Mouse (Mus musculus) cerebellum, postnatal 36 days (tissue): ENCODE measurements around the gene Cog2.
A peak's percentile ranks its signal among the peaks of the same experiment; 100 is the strongest.

Experiments used
- DNase-seq, 2 experiments: peaks; one replicate each; pipeline ENCODE4 v3.0.0; 2021 to 2022; ENCODE audit warnings: mixed read lengths in 2 of 2

The Cog2 gene

DNA sequence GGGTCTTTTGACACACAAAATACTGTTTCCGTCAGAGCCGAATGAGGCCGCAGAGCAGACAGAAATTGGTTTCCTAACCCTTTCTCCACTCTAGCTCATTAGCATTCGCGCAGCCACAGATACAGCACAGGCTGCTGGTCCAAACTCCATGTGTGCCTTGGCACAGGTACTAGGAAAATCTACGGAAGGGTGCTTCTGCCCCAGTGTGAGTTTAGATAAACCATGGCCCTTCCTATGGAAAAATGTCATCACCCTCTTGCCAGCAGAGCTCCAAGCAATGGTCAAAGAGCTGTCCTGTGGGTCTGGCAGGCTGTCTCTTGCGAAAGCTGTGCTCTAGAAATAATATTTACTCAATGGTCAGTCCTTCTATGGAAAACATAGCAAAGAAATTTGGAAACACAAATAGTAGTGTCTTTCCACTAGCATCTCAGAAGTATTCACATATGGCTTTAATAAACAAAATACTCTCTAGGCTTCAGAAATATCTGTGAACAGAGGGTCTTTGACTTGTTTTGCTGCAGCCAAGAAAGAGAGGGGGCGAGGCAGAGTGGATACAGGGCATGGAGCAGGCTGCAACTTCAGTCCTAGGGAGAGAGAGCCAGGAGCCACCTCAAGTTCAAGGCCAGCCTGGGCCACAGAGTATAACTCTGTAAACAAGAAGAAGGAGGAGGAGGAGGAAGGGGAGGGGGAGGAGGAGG lies 51.3 kb downstream of the Cog2 start:
- DNase-seq, result no peak

DNA sequence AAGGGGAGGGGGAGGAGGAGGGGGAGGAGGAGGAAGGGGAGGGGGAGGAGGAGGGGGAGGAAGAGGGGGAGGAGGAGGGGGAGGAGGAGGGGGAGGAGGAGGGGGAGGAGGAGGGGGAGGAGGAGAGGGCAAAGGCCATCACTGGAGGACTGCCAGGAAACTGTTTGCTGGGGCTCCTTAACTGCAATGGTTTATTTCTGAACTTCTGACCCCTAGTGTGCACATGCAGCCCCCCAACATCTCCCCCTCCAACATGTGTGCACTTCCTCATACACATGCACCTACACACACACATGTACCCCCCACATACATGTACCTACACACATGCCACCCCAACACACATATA lies 51.8 kb downstream of the Cog2 start:
- DNase-seq, result no peak

DNA sequence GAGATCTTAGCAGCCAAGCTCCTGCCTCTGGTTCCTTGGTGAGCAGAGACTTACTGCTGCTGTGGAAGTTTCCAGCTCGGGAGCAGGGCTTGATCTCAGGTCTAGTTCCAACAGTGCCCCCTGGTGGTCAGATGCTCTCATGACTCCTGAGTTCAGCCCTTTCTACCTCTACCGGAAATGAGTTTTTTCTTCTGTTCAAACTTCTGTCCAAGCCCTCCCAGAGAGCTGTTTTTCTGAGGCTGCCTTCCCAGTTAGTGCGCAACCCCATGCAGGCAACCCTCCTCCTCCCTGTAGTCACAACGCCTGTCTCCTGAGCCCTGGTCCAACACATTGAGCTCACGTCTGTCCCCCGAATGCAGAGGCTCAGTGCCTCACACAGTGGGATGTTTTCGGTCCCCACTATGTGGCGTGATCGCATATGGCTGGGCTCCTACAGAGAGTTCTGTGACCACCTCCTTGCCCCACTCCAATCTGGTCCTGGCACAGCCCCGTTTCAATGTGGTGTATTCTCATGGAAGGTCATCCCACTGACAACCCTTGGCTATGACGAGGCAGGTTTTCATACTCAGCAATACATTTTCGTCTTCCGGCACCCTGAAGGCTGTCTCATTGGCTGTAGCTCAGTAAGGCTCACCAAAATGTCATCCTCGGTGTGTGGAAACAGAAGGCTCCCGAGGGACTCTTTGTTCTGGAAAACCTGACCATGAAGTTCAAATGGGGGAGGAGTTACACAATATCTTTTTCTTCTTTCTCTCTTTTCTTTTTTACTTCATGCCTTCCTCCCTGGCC lies 53.2 kb downstream of the Cog2 start:
- peak; percentile 93 to 96 for DNase-seq

DNA sequence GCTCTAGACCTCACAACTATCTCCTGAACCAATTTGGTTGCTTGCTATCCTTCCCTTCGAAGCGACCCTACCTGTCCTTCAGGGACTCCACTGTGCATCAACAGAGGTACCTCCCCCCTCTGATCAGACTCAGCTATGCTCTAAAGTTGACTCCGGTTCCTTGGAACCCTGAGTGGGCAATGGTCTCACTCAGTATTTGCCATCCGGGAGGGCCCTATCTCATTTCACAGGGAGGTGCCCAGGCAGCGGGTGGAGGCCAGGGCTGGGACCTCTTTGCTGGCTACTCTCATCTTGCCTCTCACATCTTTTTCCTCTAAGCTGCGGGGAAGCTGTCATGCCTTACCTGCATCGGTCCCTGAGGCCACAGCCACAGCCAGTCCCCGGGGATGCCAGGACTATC lies 55.2 kb downstream of the Cog2 start, which contains the start of gene Capn9:
Gene Capn9 (plus strand): TSS at position 301 of the 400 bp plus-strand sequence.
- no peak for DNase-seq

DNA sequence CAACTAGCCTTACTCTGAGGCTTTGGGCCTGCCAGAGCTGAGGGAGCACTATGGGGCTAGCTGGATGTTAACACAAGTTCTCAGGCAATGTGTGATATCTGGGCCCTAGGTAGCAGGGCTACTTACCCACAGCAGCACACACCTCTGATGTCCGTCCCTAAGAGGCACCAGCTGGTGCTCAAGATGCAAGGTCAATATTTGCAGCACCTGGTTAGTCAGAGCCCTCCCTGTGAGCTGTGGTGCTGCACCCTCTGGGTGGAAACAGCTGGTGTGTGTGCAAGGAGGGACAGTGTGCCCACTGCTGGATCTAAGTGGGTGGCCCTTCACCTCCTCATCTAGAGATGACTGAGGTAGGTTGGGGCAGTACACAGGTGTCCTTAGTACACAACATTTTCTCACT lies 56.2 kb downstream of the Cog2 start:
- no peak for DNase-seq

DNA sequence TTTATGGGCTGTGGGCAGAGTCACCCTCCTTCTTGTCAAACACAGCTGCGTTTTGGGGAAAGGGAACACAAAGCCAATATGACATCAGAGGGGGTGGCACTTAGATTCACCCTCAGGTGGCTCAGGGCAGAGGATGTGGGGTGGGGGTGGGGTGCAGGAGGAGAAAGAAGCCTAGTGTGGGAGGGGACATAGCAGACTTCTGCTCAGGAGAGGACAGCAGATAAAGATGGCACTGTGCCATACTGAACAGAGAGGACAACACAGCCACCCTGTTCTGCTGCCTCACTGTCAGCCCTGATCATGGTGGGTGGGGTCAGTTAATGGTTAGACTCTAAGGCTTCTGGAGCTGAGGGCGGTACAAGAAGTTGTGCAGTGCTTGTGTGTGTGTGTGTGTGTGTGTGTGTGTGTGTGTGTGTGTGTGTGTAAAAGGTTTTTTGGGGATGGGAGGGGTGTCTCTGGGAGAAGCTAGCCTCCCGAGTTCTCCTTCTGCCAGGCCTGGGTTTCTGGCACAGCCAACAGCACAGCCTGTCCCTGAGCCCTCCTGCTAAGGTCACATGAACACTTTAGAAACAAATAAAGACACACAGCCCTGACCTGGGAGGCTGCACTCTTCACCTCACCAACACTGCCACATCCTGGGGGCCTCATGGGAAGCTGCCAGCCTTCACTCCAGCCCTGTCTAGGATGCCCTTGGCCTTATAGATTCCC lies 65.3 kb downstream of the Cog2 start:
- DNase-seq, result peak; percentile 52 to 57

DNA sequence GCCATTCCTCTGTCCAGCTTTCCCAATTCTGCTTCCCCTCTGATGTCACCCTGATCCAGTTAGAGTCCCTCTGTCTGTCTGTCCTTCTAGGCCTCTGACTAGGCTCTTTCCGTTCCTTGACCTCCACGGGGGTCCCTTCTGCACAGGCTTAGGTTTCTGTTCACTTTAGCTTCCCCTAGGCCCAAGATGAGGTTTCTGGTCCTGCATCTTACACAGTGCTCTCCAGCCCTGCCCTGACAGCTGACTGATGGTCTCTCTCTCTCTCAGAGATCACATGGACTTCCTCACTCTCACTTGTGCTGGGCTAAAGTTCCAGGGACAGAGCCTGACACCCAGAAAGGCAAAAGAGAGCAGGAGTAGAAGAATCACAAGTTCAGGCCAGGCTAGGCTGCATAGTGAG lies 66.0 kb downstream of the Cog2 start:
- DNase-seq, result peak in 1 of 2 experiments; percentile 1

DNA sequence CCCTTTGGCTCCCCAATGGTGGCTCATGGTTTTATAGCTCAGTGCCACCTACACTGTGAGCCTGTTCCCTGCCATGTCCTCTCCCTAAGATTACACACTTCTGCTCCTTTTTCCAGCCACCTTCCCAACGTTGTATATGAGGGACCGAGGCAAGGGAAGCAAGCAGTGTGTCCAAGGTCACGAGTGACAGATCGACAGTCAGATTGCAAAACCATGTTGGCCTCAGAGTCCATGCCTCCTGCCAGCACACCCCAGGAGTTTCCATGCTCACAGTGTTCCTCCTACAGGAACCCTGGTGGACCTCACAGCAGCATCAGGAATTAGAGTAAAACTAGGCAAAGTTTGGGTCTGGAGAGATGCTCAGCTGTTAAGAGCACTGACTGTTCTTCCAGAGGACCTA lies 68.8 kb downstream of the Cog2 start:
- DNase-seq, result peak in 1 of 2 experiments; percentile 0
